Mouse (Mus musculus): ENCODE data around the gene Usp29.
"Not testable (repeated sequence)": the region's sequence is repeated elsewhere in the genome, so short reads cannot be mapped to it uniquely, and the experiment has no call there.

Usp29 gene

GRCm38 (mm10) chr7:6765240-6765639, 34.9 kb downstream of the Usp29 start:
- DNase-seq (ENCODE audit: low spot score in 2 of 2), result no peak

GRCm38 (mm10) chr7:6770286-6770685, 39.9 kb downstream of the Usp29 start:
- DNase-seq (ENCODE audit: low spot score in 2 of 2), result peak in 1 of 2 experiments; percentile 41

- DNase-seq (ENCODE audit: low spot score in 2 of 2), result not testable (repeated sequence)
Observed at GRCm38 (mm10) chr7:6773865-6774413, 43.6 kb downstream of the Usp29 start.

- DNase-seq (ENCODE audit: low spot score in 2 of 2), result no peak
Observed at GRCm38 (mm10) chr7:6776314-6777059, 46.1 kb downstream of the Usp29 start.

GRCm38 (mm10) chr7:6777107-6777506, 46.7 kb downstream of the Usp29 start:
- DNase-seq (ENCODE audit: low spot score in 2 of 2), result no peak

- no peak for DNase-seq (ENCODE audit: low spot score in 2 of 2)
Observed at GRCm38 (mm10) chr7:6777689-6778088, 47.3 kb downstream of the Usp29 start.

GRCm38 (mm10) chr7:6779172-6779571, 48.8 kb downstream of the Usp29 start:
- DNase-seq (ENCODE audit: low spot score in 2 of 2), result no peak

- DNase-seq (ENCODE audit: low spot score in 2 of 2), result no peak
Observed at GRCm38 (mm10) chr7:6781541-6781940, 51.2 kb downstream of the Usp29 start.

GRCm38 (mm10) chr7:6784340-6785073, 54.1 kb downstream of the Usp29 start:
- peak in 1 of 2 experiments; percentile 32 for DNase-seq (ENCODE audit: low spot score in 2 of 2)

- DNase-seq (ENCODE audit: low spot score in 2 of 2), result no peak
Observed at GRCm38 (mm10) chr7:6787000-6787399, 56.6 kb downstream of the Usp29 start.

- no peak for DNase-seq (ENCODE audit: low spot score in 2 of 2)
Observed at GRCm38 (mm10) chr7:6788101-6788500, 57.7 kb downstream of the Usp29 start.

GRCm38 (mm10) chr7:6791286-6792065, 61.1 kb downstream of the Usp29 start:
- no peak for DNase-seq (ENCODE audit: low spot score in 2 of 2)

GRCm38 (mm10) chr7:6793240-6793639, 62.9 kb downstream of the Usp29 start:
- DNase-seq (ENCODE audit: low spot score in 2 of 2), result no peak

- DNase-seq (ENCODE audit: low spot score in 2 of 2), result no peak
Observed at GRCm38 (mm10) chr7:6793811-6794210, 63.4 kb downstream of the Usp29 start.

GRCm38 (mm10) chr7:6797408-6797807, 67.0 kb downstream of the Usp29 start:
- no peak for DNase-seq (ENCODE audit: low spot score in 2 of 2)

- DNase-seq (ENCODE audit: low spot score in 2 of 2), result no peak
Observed at GRCm38 (mm10) chr7:6799105-6799805, 68.9 kb downstream of the Usp29 start.

GRCm38 (mm10) chr7:6800586-6801441, 70.4 kb downstream of the Usp29 start:
- DNase-seq (ENCODE audit: low spot score in 2 of 2), result no peak

- no peak for DNase-seq (ENCODE audit: low spot score in 2 of 2)
Observed at GRCm38 (mm10) chr7:6801642-6802041, 71.3 kb downstream of the Usp29 start.

GRCm38 (mm10) chr7:6810556-6810955, 80.2 kb downstream of the Usp29 start:
- no peak for DNase-seq (ENCODE audit: low spot score in 2 of 2)

- no peak for DNase-seq (ENCODE audit: low spot score in 2 of 2)
Observed at GRCm38 (mm10) chr7:6814971-6815370, 84.6 kb downstream of the Usp29 start.

Measured in urinary bladder, postnatal 36 days (tissue).